Mouse (Mus musculus) stomach, postnatal 0 days (tissue): ENCODE data around the gene Ola1. TPM values are rescaled to one million over a fixed set of nuclear protein-coding genes. Genes with fewer than 3 reads are reported as not detected.

Experiments used
- ATAC-seq: fragments of 200-750 bp; cut with Nextera tagmentation; 2 replicates; pipeline ENCODE4 v1.8.0; 2017; ENCODE audit not compliant: low FRiP score, low TSS enrichment
- DNase-seq: peaks from one replicate; pipeline ENCODE4 v3.0.0-alpha.2; 2016; ENCODE audit warnings: low spot score
- H3K27ac ChIP-seq: fragments of 300-500 bp; sonication (generic); replicated peaks from 2 replicates; pipeline ENCODE4 v1.5.1; 2014; ENCODE audit warnings: mild to moderate bottlenecking, control low read depth
- H3K27me3 ChIP-seq: fragments of 300-500 bp; sonication (generic); 2 replicates; pipeline ENCODE4 v1.6.1; 2014; ENCODE audit warnings: low read length; ENCODE audit not compliant: control insufficient read depth, insufficient read depth
- H3K36me3 ChIP-seq: fragments of 300-500 bp; sonication (generic); 2 replicates; pipeline ENCODE4 v1.6.1; 2014; ENCODE audit warnings: low read length, mixed read lengths; ENCODE audit not compliant: control insufficient read depth, insufficient read depth
- H3K4me1 ChIP-seq: fragments of 300-500 bp; sonication (generic); replicated peaks from 2 replicates; pipeline ENCODE4 v1.6.1; 2014; ENCODE audit warnings: antibody characterized with exemption; ENCODE audit not compliant: control insufficient read depth, insufficient read depth
- H3K4me2 ChIP-seq: fragments of 300-500 bp; sonication (generic); replicated peaks from 2 replicates; pipeline ENCODE4 v1.6.1; 2014; ENCODE audit warnings: low read depth, mild to moderate bottlenecking, control low read depth, moderate library complexity
- H3K4me3 ChIP-seq: fragments of 300-500 bp; sonication (generic); 2 replicates; pipeline ENCODE4 v1.5.1; 2014; ENCODE audit warnings: low read depth, low read length, control low read depth
- H3K9ac ChIP-seq: fragments of 300-500 bp; sonication (generic); 2 replicates; pipeline ENCODE4 v1.6.1; 2014; ENCODE audit warnings: mild to moderate bottlenecking, low read length, control low read depth, mixed read lengths
- H3K9me3 ChIP-seq: fragments of 300-500 bp; sonication (generic); 2 replicates; pipeline ENCODE4 v1.6.1; 2016; ENCODE audit warnings: low read length; ENCODE audit not compliant: control insufficient read depth
- CTCF ChIP-seq: IDR thresholded peaks from 2 replicates; pipeline ENCODE4 v1.5.1; 2016; ENCODE audit warnings: antibody characterized with exemption, low read depth, mild to moderate bottlenecking, moderate library complexity
- EP300 ChIP-seq: optimal IDR thresholded peaks from 2 replicates; pipeline ENCODE3; 2016; ENCODE audit warnings: antibody characterized with exemption
- WGBS: fragments of 180-500 bp; shearing (Covaris S2); extraction: QIAGEN DNeasy Blood & Tissue Kit; methylation state at CpG from one replicate; pipeline ENCODE4 v1.1.7; 2014; 5-methylcytosine and 5-hydroxymethylcytosine counted together
- polyA plus RNA-seq: library from polyadenylated mRNA; unstranded; fragments of >200 nt; fragmentation: Nextera tagmentation; extraction: Ambion mirVana; gene quantifications from 2 replicates; pipeline ENCODE4 v1.2.1, GENCODE M21; 2015

The Ola1 gene
- polyA plus RNA-seq, 1 experiment from 2014 or later: 62.4 TPM

- no peaks in the 10 kb centered on the region for H3K4me1 ChIP-seq
- no peak overlapping the region for H3K9ac ChIP-seq
- ATAC-seq (no peak), DNase-seq (no peak)
- no peak overlapping the region for H3K4me3 ChIP-seq
- WGBS: 82% methylated on average over 2 of the region's 2 CpGs
- no peak overlapping the region for H3K27ac ChIP-seq
- no peaks in the 10 kb centered on the region for H3K36me3 ChIP-seq
- H3K4me2 ChIP-seq: no peak overlapping the region
- H3K27me3 ChIP-seq: no peaks in the 10 kb centered on the region
- H3K9me3 ChIP-seq: no peaks in the 10 kb centered on the region
- TF ChIP-seq EP300 (no peak), CTCF (no peak)
Measured at GRCm38 (mm10) chr2:73146111-73146510, 72.6 kb downstream of the Ola1 start.

- Histone ChIP-seq H3K27me3 (no peaks in the 10 kb centered on the region), H3K4me3 (no peak overlapping the region), H3K4me2 (no peak overlapping the region), H3K9me3 (no peaks in the 10 kb centered on the region), H3K27ac (no peak overlapping the region), H3K4me1 (no peaks in the 10 kb centered on the region), H3K9ac (no peak overlapping the region), H3K36me3 (no peaks in the 10 kb centered on the region)
- TF ChIP-seq CTCF (no peak), EP300 (no peak)
- ATAC-seq (no peak), DNase-seq (no peak)
- WGBS: 65% methylated on average over 2 of the region's 2 CpGs
Measured at GRCm38 (mm10) chr2:73143732-73144131, 75.0 kb downstream of the Ola1 start.

GRCm38 (mm10) chr2:73142832-73143470 lies 75.8 kb downstream of the Ola1 start:
- WGBS: 46% methylated on average over 7 of the region's 7 CpGs
- Histone ChIP-seq H3K27ac (no peak overlapping the region), H3K27me3 (no peaks in the 10 kb centered on the region), H3K4me1 (no peaks in the 10 kb centered on the region), H3K4me3 (no peak overlapping the region), H3K9me3 (no peaks in the 10 kb centered on the region), H3K9ac (no peak overlapping the region), H3K36me3 (no peaks in the 10 kb centered on the region), H3K4me2 (no peak overlapping the region)
- TF ChIP-seq EP300 (no peak), CTCF (no peak)
- DNase-seq (no peak), ATAC-seq (no peak)

GRCm38 (mm10) chr2:73132897-73133296 lies 85.8 kb downstream of the Ola1 start:
- Histone ChIP-seq H3K27ac (no peak overlapping the region), H3K27me3 (no peaks in the 10 kb centered on the region), H3K4me2 (no peak overlapping the region), H3K4me1 (no peaks in the 10 kb centered on the region), H3K36me3 (no peaks in the 10 kb centered on the region), H3K9me3 (no peaks in the 10 kb centered on the region), H3K4me3 (no peak overlapping the region), H3K9ac (no peak overlapping the region)
- no peak for TF ChIP-seq CTCF
- no peak for TF ChIP-seq EP300
- no peak for DNase-seq
- 85% methylated on average over 2 of the region's 2 CpGs for WGBS
- ATAC-seq: no peak

- 56% methylated on average over 1 of the region's 1 CpGs for WGBS
- no peak overlapping the region for H3K4me3 ChIP-seq
- H3K9me3 ChIP-seq: no peaks in the 10 kb centered on the region
- DNase-seq (no peak), ATAC-seq (no peak)
- H3K27ac ChIP-seq: no peak overlapping the region
- H3K27me3 ChIP-seq: no peaks in the 10 kb centered on the region
- no peaks in the 10 kb centered on the region for H3K36me3 ChIP-seq
- H3K9ac ChIP-seq: no peak overlapping the region
- no peak for TF ChIP-seq EP300
- no peak for TF ChIP-seq CTCF
- H3K4me1 ChIP-seq: no peaks in the 10 kb centered on the region
- no peak overlapping the region for H3K4me2 ChIP-seq
Measured at GRCm38 (mm10) chr2:73127686-73128085, 91.0 kb downstream of the Ola1 start.

- Histone ChIP-seq H3K9ac (no peak overlapping the region), H3K9me3 (no peaks in the 10 kb centered on the region), H3K4me2 (no peak overlapping the region), H3K27me3 (no peaks in the 10 kb centered on the region), H3K36me3 (no peaks in the 10 kb centered on the region), H3K4me3 (no peak overlapping the region), H3K27ac (no peak overlapping the region), H3K4me1 (no peaks in the 10 kb centered on the region)
- DNase-seq (no peak), ATAC-seq (no peak)
- 85% methylated on average over 2 of the region's 2 CpGs for WGBS
- no peak for TF ChIP-seq CTCF
- TF ChIP-seq EP300: no peak
Measured at GRCm38 (mm10) chr2:73118781-73119180, 99.9 kb downstream of the Ola1 start.
